Mouse (Mus musculus) inflammation-experienced regulatory T-cells, adult 6 months (primary cell): ENCODE results near the gene Lyrm7. TPM values are rescaled to one million over a fixed set of nuclear protein-coding genes. Genes with fewer than 3 reads are reported as not detected.
A peak's percentile ranks its signal among the peaks of the same experiment; 100 is the strongest.
"Not testable (repeated sequence)": the region's sequence is repeated elsewhere in the genome, so short reads cannot be mapped to it uniquely, and the experiment has no call there.

Source experiments
- ATAC-seq: one replicate; pipeline ENCODE4 v1.8.0; 2017
- polyA plus RNA-seq, 3 experiments: library from polyadenylated mRNA; unstranded; fragments of 100-300 nt; shearing (Covaris generic); gene quantifications; one replicate each; pipeline ENCODE4 v1.2.1; 2017

Gene Lyrm7
- polyA plus RNA-seq, 3 experiments from 2014 or later, result 3.4 to 6.4 (median 3.7) TPM

- ATAC-seq, result no peak
Measured at GRCm38 (mm10) chr11:54879922-54880321, 19.2 kb upstream of the Lyrm7 start.

GRCm38 (mm10) chr11:54879434-54879833 is 18.7 kb upstream of the Lyrm7 start:
- peak; percentile 83 for ATAC-seq

DNA sequence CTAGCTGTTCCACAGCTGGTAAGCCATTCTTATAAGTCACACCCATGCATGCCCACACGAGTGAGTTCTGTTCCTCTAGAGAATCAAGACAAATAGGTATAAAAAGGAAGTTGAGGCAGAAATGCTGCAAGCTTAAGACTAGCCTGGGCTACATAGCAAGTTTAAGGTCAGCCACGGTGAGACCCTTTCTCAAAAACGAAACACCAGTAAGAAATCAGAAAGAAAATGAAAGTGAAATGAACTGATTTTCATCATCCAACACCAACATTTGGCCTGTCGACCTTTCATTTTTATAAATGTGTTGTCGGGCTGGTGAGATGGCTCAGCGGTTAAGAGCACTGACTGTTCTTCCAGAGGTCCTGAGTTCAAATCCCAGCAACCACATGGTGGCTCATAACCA is 18.2 kb upstream of the Lyrm7 start:
- ATAC-seq, result no peak

DNA sequence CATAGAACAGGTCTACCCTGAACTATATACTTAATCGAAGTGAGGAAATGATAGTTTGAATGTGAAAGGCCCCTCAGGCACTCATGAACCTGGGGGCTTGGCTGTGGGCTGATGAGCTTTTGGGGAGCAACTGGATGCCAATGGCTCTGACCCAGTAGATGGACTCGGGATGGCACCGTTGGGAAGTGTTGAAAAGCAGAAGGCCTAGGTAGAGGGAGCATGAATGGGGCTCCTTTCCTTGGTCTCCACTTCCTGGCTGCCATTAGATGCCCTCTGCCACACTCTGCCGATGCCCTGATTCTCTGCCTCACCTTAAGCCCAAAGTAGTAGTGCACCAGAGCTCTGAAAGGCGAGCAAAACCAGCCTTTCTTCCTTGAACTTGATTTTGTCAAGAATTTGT is 15.3 kb upstream of the Lyrm7 start:
- no peak for ATAC-seq

- no peak for ATAC-seq
Measured at GRCm38 (mm10) chr11:54871831-54872537, 11.3 kb upstream of the Lyrm7 start.

DNA sequence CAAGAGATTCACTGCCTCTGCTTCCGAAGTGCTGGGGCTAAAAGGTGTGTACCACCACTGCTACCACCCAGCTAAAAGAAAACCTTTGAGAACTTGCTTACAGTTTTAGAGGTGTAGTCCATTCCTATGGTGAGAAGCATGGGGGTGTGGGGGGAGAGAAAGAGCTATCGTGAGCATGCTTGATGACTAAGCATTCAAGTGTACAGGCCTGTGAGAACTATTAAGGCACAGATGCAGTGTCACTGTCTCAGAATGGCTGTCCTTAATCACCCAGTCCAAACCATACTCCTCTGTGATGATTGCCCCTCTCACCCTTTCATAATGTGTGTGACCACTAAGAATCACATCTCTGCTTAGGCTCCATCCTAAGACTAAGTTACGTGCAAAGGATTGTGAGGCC is 8.6 kb upstream of the Lyrm7 start:
- ATAC-seq, result no peak

DNA sequence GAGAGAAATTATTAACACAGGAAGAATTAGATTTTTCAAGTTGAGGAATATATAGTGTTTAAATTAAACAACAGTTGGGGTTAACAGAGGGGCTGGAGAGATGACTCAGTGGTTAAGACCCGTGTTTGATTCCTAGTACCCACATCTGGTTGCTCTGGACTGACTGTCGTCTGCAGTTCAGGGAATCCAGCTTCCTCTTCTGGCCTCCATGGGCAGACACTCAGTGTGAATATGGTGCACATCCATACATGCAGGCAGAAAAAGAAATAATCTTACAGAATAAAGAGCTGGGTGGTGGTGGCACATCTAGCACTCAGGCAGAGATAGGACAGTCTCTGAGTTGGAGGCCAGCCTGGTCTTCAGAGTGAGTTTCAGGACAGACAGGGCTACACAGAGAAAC is 7.7 kb upstream of the Lyrm7 start:
- no peak for ATAC-seq

GRCm38 (mm10) chr11:54867903-54868434 is 7.3 kb upstream of the Lyrm7 start:
- ATAC-seq, result no peak

DNA sequence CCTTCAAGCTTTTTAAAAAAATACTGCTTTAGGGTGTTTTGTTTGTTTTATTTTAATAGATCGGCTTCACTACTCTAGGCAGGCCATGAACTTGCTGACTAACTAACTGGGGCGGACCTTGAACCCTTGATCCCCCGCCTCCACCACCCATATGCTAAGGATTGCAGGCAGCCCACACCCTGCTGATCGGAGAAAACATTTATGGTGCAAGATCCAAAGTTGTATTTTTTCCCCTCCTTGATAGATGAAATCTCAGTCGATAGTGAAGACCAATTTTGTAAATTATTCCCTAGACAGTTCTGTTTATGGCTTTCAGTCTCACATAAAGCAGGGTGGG is 6.3 kb upstream of the Lyrm7 start:
- ATAC-seq, result no peak

DNA sequence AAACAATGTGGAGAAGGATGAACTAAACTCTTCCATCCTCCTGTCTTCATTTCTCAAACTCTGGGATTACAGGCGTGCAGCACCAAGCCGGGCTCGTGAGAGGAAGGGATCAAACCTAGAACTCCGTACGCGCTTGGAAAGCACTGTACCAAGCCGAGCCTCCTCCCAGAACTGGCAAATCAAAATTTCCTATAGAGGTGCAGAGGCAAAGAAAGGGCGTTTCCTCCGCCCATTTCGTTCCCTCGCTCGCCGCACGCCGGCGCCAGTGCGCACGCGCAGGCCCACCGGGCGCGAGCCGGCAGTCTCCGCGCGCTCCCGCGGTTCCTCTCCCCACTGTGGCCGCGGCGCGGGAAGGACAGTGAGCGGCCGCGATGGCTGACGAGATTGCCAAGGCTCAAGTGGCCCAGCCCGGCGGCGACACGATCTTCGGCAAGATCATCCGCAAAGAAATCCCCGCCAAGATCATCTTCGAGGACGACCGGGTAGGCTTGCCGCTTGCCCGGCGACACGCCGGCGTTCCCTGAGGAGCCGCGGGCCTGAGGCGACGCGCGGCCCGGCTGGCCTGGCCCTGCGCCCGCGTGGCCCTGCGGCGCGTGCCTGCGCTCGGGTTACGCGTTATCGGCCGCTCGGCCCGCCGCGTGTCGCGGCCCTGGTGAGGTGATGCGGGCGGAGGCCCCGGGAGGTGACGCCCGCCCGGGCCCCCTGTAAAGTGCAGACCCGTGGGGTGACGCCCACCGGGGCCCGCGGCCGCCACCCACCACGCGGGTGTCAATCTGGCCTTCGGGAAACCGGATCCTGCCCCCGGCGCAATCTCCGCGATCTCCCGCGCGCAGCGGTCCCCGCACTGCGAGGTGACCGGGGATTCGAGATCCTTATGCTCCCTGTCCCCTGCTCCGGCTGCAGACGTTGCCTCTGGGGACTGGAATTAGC is 5.7 kb upstream of the Lyrm7 start, which contains the start of gene Hint1:
Gene Hint1, plus strand, starts transcription at position 265 of the 930 bp plus-strand sequence.
- ATAC-seq, result peak; percentile 86

GRCm38 (mm10) chr11:54865330-54866085 is 4.8 kb upstream of the Lyrm7 start:
- no peak for ATAC-seq

DNA sequence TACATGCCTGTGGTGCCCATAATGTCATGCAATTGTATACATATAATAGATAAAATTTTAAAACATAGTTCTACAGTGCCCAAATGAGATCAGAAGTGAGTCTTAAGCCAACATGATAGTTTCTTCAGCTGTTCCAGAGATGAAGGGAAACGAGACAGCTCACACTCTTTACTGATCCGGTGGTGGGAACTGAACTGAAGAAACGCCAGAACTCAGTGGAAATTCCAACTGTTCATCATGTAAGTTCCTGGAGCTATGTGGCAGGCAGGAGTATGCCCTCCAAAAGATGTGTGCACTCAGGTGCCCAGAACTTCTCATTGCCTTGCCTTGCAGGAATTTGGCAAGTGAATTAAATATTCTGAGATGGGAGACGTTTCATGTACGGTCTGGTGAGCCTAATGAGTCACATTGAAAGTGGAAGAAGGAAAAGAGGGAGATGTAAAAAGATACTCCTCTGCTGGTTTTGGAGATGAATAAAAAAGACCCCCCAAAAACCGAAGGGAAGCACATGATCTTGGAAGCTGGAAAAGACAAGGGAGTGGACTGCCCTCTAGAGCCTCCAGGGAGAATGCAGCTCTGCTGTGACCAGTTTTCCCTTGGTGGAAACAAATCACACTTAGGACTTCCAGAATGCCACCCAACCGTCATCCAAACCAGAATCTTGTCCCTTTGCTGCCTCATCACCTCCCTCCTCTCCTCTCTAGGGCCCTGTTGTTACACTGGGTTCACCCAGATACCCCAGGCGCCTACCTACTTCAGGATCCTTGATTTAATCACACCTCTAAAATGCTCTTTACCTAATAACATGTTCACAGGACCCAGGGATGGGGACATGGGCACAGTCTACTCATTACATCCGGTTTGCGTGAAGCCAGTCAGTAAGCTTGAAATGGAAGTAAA is 2.2 kb upstream of the Lyrm7 start:
- no peak for ATAC-seq

- ATAC-seq, result no peak
Measured at GRCm38 (mm10) chr11:54861471-54862420, 1.0 kb upstream of the Lyrm7 start.

DNA sequence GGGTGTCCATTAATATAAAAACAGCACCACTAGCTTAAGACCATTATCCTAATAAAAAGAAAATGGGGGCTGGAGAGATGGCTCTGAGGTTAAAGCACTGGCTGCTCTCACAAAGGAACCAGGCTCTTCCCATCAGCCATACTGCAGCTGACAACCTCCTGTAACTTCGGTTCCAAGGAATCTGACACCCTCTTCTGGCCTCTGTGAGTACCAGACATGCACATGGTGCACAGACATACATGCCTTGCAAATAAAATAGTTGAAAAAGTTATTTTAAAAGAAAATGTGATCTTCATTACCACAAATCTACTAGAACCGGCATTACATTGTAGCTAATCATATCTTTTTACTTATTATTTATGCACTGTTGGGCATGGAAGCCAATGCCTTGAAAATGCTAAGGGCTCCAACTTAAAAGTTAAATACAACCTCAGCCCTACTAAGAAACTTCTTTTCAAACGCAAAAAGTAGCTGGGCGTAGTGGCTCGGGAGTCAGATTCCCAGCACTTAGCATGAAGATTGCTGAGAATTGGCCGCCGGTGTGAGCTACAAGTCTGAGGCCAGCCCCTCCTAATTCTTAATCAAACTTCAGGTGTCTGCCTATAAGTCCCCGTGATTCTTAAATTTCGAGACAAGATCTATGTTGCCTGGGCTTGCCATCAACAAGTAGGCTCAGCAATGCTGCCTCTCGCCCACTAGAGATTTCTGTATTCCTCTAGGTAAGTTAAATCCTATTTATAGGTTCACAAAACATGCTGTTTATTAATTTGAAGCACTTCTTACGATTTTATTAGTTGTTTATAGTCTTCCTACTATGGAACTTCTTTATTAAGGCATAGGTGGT is 1.2 kb downstream of the Lyrm7 start:
- no peak for ATAC-seq

- not testable (repeated sequence) for ATAC-seq
Measured at GRCm38 (mm10) chr11:54858880-54859279, 1.8 kb downstream of the Lyrm7 start.

DNA sequence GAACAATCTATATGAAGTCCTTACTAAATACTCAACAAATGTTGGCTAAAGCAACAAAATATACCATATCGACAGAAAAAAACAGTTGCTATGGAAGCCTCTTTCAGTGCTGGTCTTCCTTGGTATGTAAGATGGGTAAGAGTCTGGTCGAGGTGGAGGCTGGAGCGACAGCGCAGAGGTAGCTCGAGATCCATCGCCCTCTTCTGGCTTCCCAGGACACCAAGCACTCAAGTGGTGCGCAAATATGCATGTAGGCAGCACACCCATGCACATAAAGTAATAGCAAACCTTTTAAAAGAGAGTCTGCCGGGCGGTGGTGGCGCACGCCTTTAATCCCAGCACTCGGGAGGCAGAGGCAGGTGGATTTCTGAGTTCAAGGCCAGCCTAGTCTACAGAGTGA is 9.1 kb downstream of the Lyrm7 start:
- no peak for ATAC-seq

DNA sequence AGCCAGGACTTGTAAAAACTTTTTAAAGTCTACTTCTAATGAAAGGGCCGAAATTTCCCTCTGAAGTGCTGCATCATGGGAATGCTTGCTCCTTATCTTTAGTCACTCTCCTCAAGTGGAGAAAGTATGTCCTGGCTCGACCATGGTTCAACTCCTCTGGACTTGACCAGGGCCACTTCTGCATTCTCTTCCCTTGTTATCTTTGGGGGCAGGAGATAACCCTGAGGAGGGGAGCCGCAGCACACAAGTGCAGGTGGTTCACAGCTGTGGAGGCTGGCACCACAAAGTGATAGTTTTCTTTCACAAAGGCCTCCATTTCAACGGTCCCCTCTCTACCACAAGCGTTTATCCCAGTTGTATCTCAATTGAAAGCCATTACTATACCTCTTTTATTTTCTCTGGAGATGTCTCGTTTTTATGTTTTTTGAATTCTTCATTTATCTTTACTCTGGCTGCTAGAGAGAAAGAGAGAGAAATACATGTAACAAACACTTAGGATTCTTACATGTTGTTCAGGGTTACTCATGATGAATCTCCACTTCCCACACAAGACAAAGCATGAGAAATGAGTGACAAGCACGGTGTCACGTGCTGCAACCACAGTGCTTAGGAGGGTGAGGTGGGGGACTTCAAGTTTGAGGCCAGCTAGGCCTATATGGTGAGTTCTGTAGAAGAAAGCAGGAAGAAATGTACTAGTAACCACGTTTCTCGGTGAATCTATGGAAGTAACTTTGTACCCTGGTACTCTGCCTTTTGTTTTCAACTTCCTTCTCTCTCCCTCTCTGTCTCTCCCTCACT is 10.6 kb downstream of the Lyrm7 start:
- ATAC-seq, result peak; percentile 63
